Mouse (Mus musculus) common myeloid progenitor, adult 5-6 weeks (primary cell): ENCODE measurements around the gene Tmem219. TPM values are rescaled to one million over a fixed set of nuclear protein-coding genes. Genes with fewer than 3 reads are reported as not detected.

ENCODE experiments used
- total RNA-seq: library from RNA; stranded (forward); fragments of 200-1000, 187-1606 nt; gene quantifications from 2 replicates; pipeline ENCODE4 v1.2.3, GENCODE M21; 2017

Tmem219 gene
- total RNA-seq, 1 experiment from 2014 or later = 21.1 TPM

Other genes with a start within 250 kb of the Tmem219 start
- 0.37 TPM in 1 of 2 replicates, not detected in the other for gene Sult1a1, start 246.5 kb downstream of the Tmem219 start, total RNA-seq
- gene Bola2, start 227.5 kb downstream of the Tmem219 start, total RNA-seq = 119 and 144 TPM in 2 replicates
- 3.4 and 6.0 TPM in 2 replicates for gene Slx1b, start 227.1 kb downstream of the Tmem219 start, total RNA-seq
- 301 and 302 TPM in 2 replicates for gene Coro1a, start 215.1 kb downstream of the Tmem219 start, total RNA-seq
- 23.0 and 28.2 TPM in 2 replicates for gene Mapk3, start 163.3 kb downstream of the Tmem219 start, total RNA-seq
- 2.3 and 5.1 TPM in 2 replicates for gene Gdpd3, start 156.6 kb downstream of the Tmem219 start, total RNA-seq
- 38.9 and 42.7 TPM in 2 replicates for gene Ypel3, start 146.0 kb downstream of the Tmem219 start, total RNA-seq
- gene Tbx6, start 141.4 kb downstream of the Tmem219 start, total RNA-seq = not detected in 2 replicates
- 120 and 125 TPM in 2 replicates for gene Ppp4c, start 130.4 kb downstream of the Tmem219 start, total RNA-seq
- gene Fam57b, start 125.2 kb downstream of the Tmem219 start, total RNA-seq = not detected in 2 replicates
- gene 4930451I11Rik, start 91.3 kb downstream of the Tmem219 start, total RNA-seq = not detected in 2 replicates
- gene Doc2a, start 75.5 kb downstream of the Tmem219 start, total RNA-seq = not detected in 2 replicates
- gene Hirip3, start 60.9 kb downstream of the Tmem219 start, total RNA-seq = 283 and 331 TPM in 2 replicates
- 33.4 and 43.2 TPM in 2 replicates for gene Ino80e, start 60.5 kb downstream of the Tmem219 start, total RNA-seq
- 32.2 and 42.2 TPM in 2 replicates for gene Taok2, start 38.2 kb downstream of the Tmem219 start, total RNA-seq
- gene Kctd13, start 6.0 kb upstream of the Tmem219 start, total RNA-seq = 9.6 and 13.2 TPM in 2 replicates
- gene Asphd1, start 26.7 kb upstream of the Tmem219 start, total RNA-seq = not detected in 2 replicates
- gene Sez6l2, start 27.6 kb upstream of the Tmem219 start, total RNA-seq = 0.14 and 1.9 TPM in 2 replicates
- gene Cdipt, start 53.0 kb upstream of the Tmem219 start, total RNA-seq = 33.7 and 60.5 TPM in 2 replicates
- gene Cdiptos, start 53.2 kb upstream of the Tmem219 start, total RNA-seq = 1.0 and 2.3 TPM in 2 replicates
- 19.3 and 21.8 TPM in 2 replicates for gene Mvp, start 91.7 kb upstream of the Tmem219 start, total RNA-seq
- gene Pagr1b, start 93.6 kb upstream of the Tmem219 start, total RNA-seq = not detected in 2 replicates
- gene Pagr1a, start 94.4 kb upstream of the Tmem219 start, total RNA-seq = 36.7 TPM in 1 of 2 replicates, not detected in the other
- 30.9 and 33.1 TPM in 2 replicates for gene Gm42742, start 98.2 kb upstream of the Tmem219 start, total RNA-seq
- gene Prrt2, start 98.3 kb upstream of the Tmem219 start, total RNA-seq = 1.3 TPM in 1 of 2 replicates, not detected in the other
- 59.0 and 67.8 TPM in 2 replicates for gene Maz, start 104.1 kb upstream of the Tmem219 start, total RNA-seq
- gene Kif22, start 119.6 kb upstream of the Tmem219 start, total RNA-seq = 81.6 and 90.9 TPM in 2 replicates
- gene Zg16, start 164.4 kb upstream of the Tmem219 start, total RNA-seq = 22.6 and 31.2 TPM in 2 replicates
- 17.2 and 24.1 TPM in 2 replicates for gene AI467606, start 168.4 kb upstream of the Tmem219 start, total RNA-seq
- gene Qprt, start 199.3 kb upstream of the Tmem219 start, total RNA-seq = 0.10 and 1.8 TPM in 2 replicates
- gene Spn, start 214.9 kb upstream of the Tmem219 start, total RNA-seq = 278 and 335 TPM in 2 replicates